Mouse (Mus musculus): Measurements from ENCODE around the gene Gm10230.
"Not testable (repeated sequence)": the region's sequence is repeated elsewhere in the genome, so short reads cannot be mapped to it uniquely, and the experiment has no call there.

Gene Gm10230

DNA sequence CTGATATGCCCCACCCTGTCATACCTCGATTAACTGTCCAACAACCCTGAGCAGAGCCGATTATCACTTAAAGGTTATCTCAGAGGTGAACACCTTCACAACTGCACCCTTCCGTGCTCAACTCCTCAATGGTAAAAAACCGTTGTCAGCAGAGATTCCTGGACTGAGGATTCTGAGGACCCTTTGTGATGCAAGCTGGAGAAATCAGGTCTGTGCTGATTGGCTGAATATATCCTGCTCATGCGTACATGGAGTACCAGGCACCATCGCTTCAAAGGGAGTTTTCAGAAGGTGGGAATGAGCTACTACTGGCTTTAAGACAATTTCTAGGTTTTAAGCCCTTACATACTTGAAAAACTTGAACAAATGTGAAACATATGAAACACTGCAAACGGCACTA lies at the start of gene Gm10230:
Gene Gm10230, minus strand, starts transcription at position 101 of the 400 bp plus-strand sequence.
- not testable (repeated sequence) for DNase-seq (ENCODE audit: low spot score in 2 of 2)

All from right cerebral cortex, postnatal 10 days (tissue).